Mouse (Mus musculus): ENCODE measurements around the gene Ccdc30.

- no peak for TF ChIP-seq CTCF (IDR thresholded peaks at IDR 0.05; ENCODE audit: control insufficient read depth, insufficient read depth, low read length)
- TF ChIP-seq POLR2A (IDR thresholded peaks at IDR 0.05; ENCODE audit: borderline replicate concordance, control insufficient read depth, low read depth, low read length): peak; percentile 77; the same call in 1 of the 2 replicates
Observed at GRCm38 (mm10) chr4:119320131-119320830, 95.0 kb downstream of the Ccdc30 start, which contains the start of gene Ppih.

Measured in bone marrow, adult 2 months (tissue).